Mouse (Mus musculus) left cerebral cortex, adult 2 months (tissue): ENCODE measurements around the gene Cox6b1. TPM values are rescaled to one million over a fixed set of nuclear protein-coding genes. Genes with fewer than 3 reads are reported as not detected.
A peak's percentile ranks its signal among the peaks of the same experiment; 100 is the strongest.

ENCODE experiments used
- DNase-seq, 2 experiments: peaks; one replicate each; pipeline ENCODE4 v3.0.0; 2021 to 2022; ENCODE audit warnings: low spot score in 2 of 2, mixed read lengths in 1 of 2; ENCODE audit errors: extremely low spot score in 1 of 2
- H3K27ac ChIP-seq: fragments of 200-600 bp; 2 replicates; pipeline ENCODE4 v1.8.1; 2022
- H3K4me3 ChIP-seq: fragments of 200-600 bp; 2 replicates; pipeline ENCODE4 v1.8.1; 2022
- CTCF ChIP-seq: fragments of 200-600 bp; IDR thresholded peaks from 2 replicates; pipeline ENCODE4 v1.8.1; 2022; ENCODE audit warnings: antibody characterized with exemption, mild to moderate bottlenecking, moderate library complexity
- intact Hi-C: fragments of 180-260 bp; cut with DNase I; formaldehyde crosslinking; loops from one replicate; pipeline ENCODE4 v1.15.1; 2025
- total RNA-seq, 2 experiments: library from RNA; stranded (reverse); gene quantifications; 2 replicates each; pipeline ENCODE4 v1.2.3; 2021

Gene Cox6b1
- total RNA-seq, 2 experiments from 2014 or later = 565 to 587 TPM

- intact Hi-C loops = no loop called here
- no peak for DNase-seq
- Histone ChIP-seq H3K4me3 (no peak overlapping the region), H3K27ac (no peak overlapping the region)
- no peak for TF ChIP-seq CTCF
Observed at GRCm38 (mm10) chr7:30633762-30634412, 7.9 kb upstream of the Cox6b1 start.

- TF ChIP-seq CTCF = no peak
Observed at GRCm38 (mm10) chr7:30629013-30629412, 3.1 kb upstream of the Cox6b1 start.

DNA sequence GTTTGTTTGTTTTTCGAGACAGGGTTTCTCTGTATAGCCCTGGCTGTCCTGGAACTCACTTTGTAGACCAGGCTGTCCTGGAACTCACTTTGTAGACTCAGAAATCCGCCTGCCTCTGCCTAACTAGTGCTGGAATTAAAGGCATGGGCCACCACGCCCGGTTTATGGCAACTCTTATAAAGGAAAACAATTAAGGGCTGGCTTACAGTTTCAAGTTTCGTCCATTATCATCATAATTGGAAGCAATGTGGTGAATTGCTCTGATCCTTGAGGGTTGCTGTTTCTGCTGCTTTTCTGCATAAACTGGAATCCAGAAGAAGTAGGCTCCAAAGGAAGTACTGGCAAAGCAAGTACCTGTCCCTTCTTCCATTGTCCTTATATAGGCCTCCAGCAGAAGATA, 696 bp upstream of the Cox6b1 start:
- no peak for TF ChIP-seq CTCF
- H3K4me3 ChIP-seq = no peak overlapping the region; the same call in 1 of the 2 replicates
- DNase-seq = no peak
- H3K27ac ChIP-seq = no peak overlapping the region; the same call in 1 of the 2 replicates
- intact Hi-C loops = loop anchor here (5.0 kb wide), 1 partner anchor 39 kb away; the partner anchor contains the start of gene Kmt2b

More at GRCm38 (mm10) chr7:30629013-30629412, 3.1 kb upstream of the Cox6b1 start:
- H3K27ac ChIP-seq = no peak overlapping the region
- no peak for DNase-seq
- no peak overlapping the region for H3K4me3 ChIP-seq
- intact Hi-C loops = loop anchor here (5.0 kb wide), 1 partner anchor 42 kb away; the partner anchor contains the start of gene Kmt2b

DNA sequence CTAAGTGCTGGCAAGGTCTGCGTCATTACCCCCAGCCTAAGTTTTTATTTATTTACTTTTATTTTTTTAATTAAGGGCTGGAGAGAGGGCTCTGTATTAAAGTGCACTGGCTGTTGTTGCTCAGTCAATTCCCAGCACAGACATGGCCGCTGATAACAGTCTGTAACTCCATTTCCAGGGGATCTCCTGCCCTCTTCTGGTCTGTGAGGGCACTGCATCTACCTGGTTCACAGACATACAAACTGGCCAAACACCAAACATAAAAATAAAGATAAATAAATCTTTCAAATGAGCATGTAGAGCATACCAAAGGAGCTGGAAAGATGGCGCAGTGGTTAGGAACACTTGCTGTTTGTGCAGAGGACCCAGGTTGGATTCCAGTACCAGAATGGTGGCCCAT, 6.7 kb downstream of the Cox6b1 start:
- H3K27ac ChIP-seq = no peak overlapping the region
- peak; percentile 61 for TF ChIP-seq CTCF
- intact Hi-C loops = no loop called here
- DNase-seq = no peak
- no peak overlapping the region for H3K4me3 ChIP-seq

- no peak overlapping the region for H3K27ac ChIP-seq
- DNase-seq = no peak
- no peak for TF ChIP-seq CTCF
Observed at GRCm38 (mm10) chr7:30618658-30619057, 7.3 kb downstream of the Cox6b1 start.

DNA sequence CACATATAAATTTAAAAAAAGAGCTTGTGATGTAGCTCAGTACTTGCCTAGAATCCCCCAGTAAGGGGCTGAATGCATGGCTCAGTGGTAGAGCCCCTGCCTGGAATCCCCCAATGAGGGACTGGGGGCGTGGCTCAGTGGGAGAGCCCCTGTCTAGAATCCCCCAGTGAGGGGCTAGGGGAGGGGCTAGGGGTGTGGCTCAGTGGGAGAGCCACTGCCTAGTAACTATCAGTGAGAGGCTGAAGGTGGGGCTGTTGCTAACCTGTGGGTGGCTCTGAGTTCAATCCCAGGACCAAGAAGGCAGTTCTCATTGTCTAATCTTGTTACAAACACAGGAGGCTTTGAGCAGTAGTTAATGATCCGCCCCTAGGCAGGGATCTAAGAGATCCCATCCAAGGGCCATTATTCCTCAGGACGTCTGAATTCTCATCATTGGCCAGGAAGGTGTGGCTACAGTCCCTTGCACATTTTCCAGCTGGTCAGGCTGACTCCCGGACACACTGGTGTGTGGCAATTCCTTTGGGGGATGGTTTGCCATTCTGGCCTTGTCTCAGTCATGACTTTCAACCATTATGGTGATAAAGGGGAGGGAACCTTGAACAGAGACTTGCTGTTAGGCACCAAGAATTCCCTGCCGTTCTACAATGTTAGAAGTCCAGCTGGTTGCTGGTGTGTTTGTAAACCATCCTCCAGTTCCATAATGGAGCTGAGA, 10.7 kb downstream of the Cox6b1 start:
- no peak for DNase-seq
- intact Hi-C loops = no loop called here
- no peak overlapping the region for H3K4me3 ChIP-seq
- no peak overlapping the region for H3K27ac ChIP-seq
- no peak for TF ChIP-seq CTCF

More at GRCm38 (mm10) chr7:30618658-30619057, 7.3 kb downstream of the Cox6b1 start:
- intact Hi-C loops = no loop called here
- no peak overlapping the region for H3K4me3 ChIP-seq

DNA sequence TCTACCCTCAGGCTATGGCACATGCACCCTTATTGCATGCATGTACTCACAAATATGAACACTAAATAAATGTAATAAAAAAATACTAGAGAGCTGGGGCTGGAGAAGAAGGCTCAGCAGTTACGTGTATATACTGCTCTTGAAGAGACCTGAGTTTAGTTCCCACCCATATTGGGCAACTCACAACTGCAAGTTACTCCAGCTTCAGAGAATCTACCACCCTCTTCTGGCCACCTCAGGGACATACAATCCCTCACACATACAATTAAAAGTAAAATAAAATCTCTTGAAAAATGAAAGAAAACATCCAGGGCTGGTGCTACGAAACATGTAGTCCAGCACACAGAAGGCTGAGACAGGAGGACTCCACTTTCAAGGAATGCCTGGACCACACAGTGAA, 11.5 kb downstream of the Cox6b1 start:
- no peak overlapping the region for H3K4me3 ChIP-seq
- intact Hi-C loops = no loop called here
- peak; percentile 32 for TF ChIP-seq CTCF
- no peak overlapping the region for H3K27ac ChIP-seq
- DNase-seq = no peak

GRCm38 (mm10) chr7:30613529-30614112, 12.3 kb downstream of the Cox6b1 start:
- Histone ChIP-seq H3K4me3 (no peak overlapping the region), H3K27ac (no peak overlapping the region)
- peak; percentile 82 for TF ChIP-seq CTCF
- DNase-seq = peak; percentile 42 to 46
- intact Hi-C loops = no loop called here

GRCm38 (mm10) chr7:30612654-30613402, 13.1 kb downstream of the Cox6b1 start, which contains the start of gene Upk1a:
Gene Upk1a (minus strand): TSS chr7:30612847.
- Histone ChIP-seq H3K4me3 (no peak within 1 kb of the TSS), H3K27ac (no peak within 1 kb of the TSS)
- no peak for DNase-seq
- intact Hi-C loops = no loop called here
- TF ChIP-seq CTCF = no peak

DNA sequence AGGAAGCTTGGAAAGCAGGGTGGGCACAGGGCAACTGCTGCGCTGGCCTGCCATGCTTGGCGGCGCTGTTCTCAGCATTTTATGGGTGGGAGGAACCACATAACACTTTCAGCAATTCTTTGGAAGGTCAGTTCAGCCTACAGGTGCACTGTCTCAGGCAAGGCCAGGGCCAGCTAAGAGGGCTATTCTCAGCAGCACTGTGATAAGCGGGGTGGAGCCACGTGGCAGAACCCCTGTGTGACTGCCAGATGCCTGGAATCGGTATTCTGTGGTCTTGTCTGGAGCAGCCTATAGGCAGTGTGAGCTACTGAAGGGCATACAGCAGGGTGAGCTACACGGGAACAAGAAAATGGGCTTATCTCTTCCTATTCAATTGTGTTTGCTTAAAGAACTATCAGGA, 15.9 kb downstream of the Cox6b1 start:
- intact Hi-C loops = no loop called here
- Histone ChIP-seq H3K4me3 (no peak overlapping the region), H3K27ac (no peak overlapping the region)
- DNase-seq = no peak
- no peak for TF ChIP-seq CTCF

GRCm38 (mm10) chr7:30608476-30608875, 17.5 kb downstream of the Cox6b1 start:
- intact Hi-C loops = loop anchor here (2.0 kb wide), 1 partner anchor 20 kb away; the partner anchor contains the start of gene Kmt2b
- no peak for TF ChIP-seq CTCF
- Histone ChIP-seq H3K27ac (no peak overlapping the region), H3K4me3 (no peak overlapping the region)
- DNase-seq = no peak
